Mouse (Mus musculus) spleen, adult 2 months (tissue): ENCODE results near the gene Bub1b. TPM values are rescaled to one million over a fixed set of nuclear protein-coding genes. Genes with fewer than 3 reads are reported as not detected.
"Not testable (repeated sequence)": the region's sequence is repeated elsewhere in the genome, so short reads cannot be mapped to it uniquely, and the experiment has no call there.

Experiments used
- DNase-seq, 2 experiments: peaks; one replicate each; pipeline versions ENCODE4 v3.0.0 to v3.0.0-alpha.2; 2012 to 2021; ENCODE audit warnings: low spot score in 2 of 2, low read depth in 1 of 2
- H3K27ac ChIP-seq: fragments of 200-500 bp; 2 replicates; pipeline ENCODE4 v1.5.1; 2012; ENCODE audit warnings: low read length, inconsistent platforms; ENCODE audit not compliant: insufficient read depth
- H3K27me3 ChIP-seq: fragments of 200-500 bp; 2 replicates; pipeline ENCODE4 v1.6.1; 2012; ENCODE audit warnings: mild to moderate bottlenecking, moderate library complexity, low read length, inconsistent platforms; ENCODE audit not compliant: control insufficient read depth, insufficient read depth
- H3K36me3 ChIP-seq: fragments of 200-500 bp; 2 replicates; pipeline ENCODE4 v1.6.1; 2012; ENCODE audit warnings: mild to moderate bottlenecking, low read length, inconsistent platforms; ENCODE audit not compliant: control insufficient read depth, insufficient read depth
- H3K4me1 ChIP-seq: fragments of 200-500 bp; 2 replicates; pipeline ENCODE4 v1.6.1; 2011; ENCODE audit warnings: inconsistent platforms; ENCODE audit not compliant: control insufficient read depth, insufficient read depth, insufficient read length
- H3K4me3 ChIP-seq: fragments of 200-500 bp; 2 replicates; pipeline ENCODE4 v1.5.1; 2011; ENCODE audit warnings: mild to moderate bottlenecking, inconsistent platforms; ENCODE audit not compliant: insufficient read depth, insufficient read length; ENCODE audit errors: extremely low read depth
- CTCF ChIP-seq: fragments of 200-500 bp; IDR thresholded peaks from 2 replicates; pipeline ENCODE4 v1.5.1; 2011; ENCODE audit warnings: mild to moderate bottlenecking, inconsistent platforms; ENCODE audit not compliant: insufficient read depth, insufficient read length, insufficient replicate concordance; ENCODE audit errors: extremely low read depth
- POLR2A ChIP-seq: fragments of 200-500 bp; IDR thresholded peaks from 2 replicates; pipeline ENCODE4 v1.6.1; 2011; ENCODE audit warnings: low read depth, low read length, inconsistent platforms
- WGBS: fragments of 180-500 bp; shearing (Covaris S2); methylation state at CpG from one replicate; pipeline ENCODE4 v1.1.7; 2018; 5-methylcytosine and 5-hydroxymethylcytosine counted together
- polyA plus RNA-seq: library from polyadenylated mRNA; depleted of rRNA; stranded (reverse); fragments of >200 nt; gene quantifications from 2 replicates; pipeline ENCODE4 v1.2.3, GENCODE M21; 2012

The Bub1b gene
- polyA plus RNA-seq, 1 experiment: 5.0 TPM

- no peak overlapping the region for H3K4me3 ChIP-seq
- peak; percentile 37 to 47 for DNase-seq
- peak overlapping the region; percentile 39 for H3K27ac ChIP-seq
- TF ChIP-seq POLR2A (no peak), CTCF (no peak)
- peaks cover 1% of the 10 kb centered on the region; the same call in 1 of the 2 replicates for H3K36me3 ChIP-seq
- H3K4me1 ChIP-seq: peaks cover 18% of the 10 kb centered on the region; the same call in 1 of the 2 replicates
- WGBS: 55% methylated on average over 8 of the region's 8 CpGs
- no peaks in the 10 kb centered on the region for H3K27me3 ChIP-seq
Measured at GRCm38 (mm10) chr2:118638686-118639085, 40.7 kb downstream of the Bub1b start.

- no peak overlapping the region for H3K4me3 ChIP-seq
- peaks cover 18% of the 10 kb centered on the region; the same call in 1 of the 2 replicates for H3K4me1 ChIP-seq
- 0 out of 2 replicates have a peak overlapping the region, but pooled peaks have one; percentile 4 for H3K27ac ChIP-seq
- no peaks in the 10 kb centered on the region for H3K27me3 ChIP-seq
- TF ChIP-seq CTCF (peak; percentile 2; the same call in 1 of the 2 replicates), POLR2A (no peak)
- DNase-seq: no peak
- no peaks in the 10 kb centered on the region for H3K36me3 ChIP-seq
- 87% methylated on average over 2 of the region's 2 CpGs for WGBS
Measured at GRCm38 (mm10) chr2:118641147-118641546, 43.1 kb downstream of the Bub1b start.

DNA sequence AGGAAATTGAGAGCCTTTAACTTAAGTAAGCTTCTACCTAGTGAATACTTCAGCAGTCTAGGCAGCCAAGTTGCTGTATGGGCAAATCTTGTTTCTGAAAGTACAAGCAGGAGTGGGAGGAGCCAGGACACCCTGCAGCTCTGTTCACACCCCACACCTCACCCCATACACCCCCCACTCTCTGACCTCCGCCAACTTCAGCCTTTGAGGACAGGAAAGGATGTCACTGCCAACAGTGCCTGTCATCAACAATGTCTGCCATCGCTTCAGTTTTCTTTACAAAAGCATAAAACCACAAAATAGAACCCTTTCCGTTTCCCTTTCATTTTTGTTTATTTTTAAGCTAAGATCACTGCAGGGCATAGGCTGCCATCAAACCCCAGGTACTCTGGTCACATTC, 44.4 kb downstream of the Bub1b start:
- peak; percentile 63 to 64 for DNase-seq

DNA sequence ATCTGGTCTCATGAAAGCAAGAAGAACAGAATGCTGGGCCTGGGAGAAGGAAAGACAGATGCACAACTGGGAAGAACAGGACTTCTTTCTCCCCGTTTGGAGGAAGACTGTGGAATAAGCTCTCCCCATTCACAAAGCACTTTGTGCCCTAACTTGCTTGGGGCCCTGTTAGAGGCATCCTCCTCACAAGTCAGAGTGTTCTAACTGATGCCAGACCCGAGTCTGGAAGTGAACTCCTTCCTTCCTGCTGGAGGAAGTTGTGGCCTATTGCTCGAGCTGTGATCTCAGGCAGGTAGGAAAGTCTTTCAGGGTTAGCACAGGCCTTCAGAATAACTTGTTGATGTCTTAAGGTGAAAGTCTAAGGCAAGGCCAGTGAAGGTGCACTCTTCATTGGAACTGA, 44.9 kb downstream of the Bub1b start:
- Histone ChIP-seq H3K4me1 (peaks cover 18% of the 10 kb centered on the region; the same call in 1 of the 2 replicates), H3K36me3 (no peaks in the 10 kb centered on the region), H3K27me3 (no peaks in the 10 kb centered on the region), H3K4me3 (no peak overlapping the region), H3K27ac (peak overlapping the region; percentile 74)
- no peak for DNase-seq
- 16% methylated on average over 3 of the region's 3 CpGs for WGBS
- TF ChIP-seq POLR2A (no peak), CTCF (no peak)

More for the DNA sequence above, 44.4 kb downstream of the Bub1b start:
- no peaks in the 10 kb centered on the region for H3K27me3 ChIP-seq
- peak overlapping the region; percentile 74 for H3K27ac ChIP-seq
- H3K4me3 ChIP-seq: no peak overlapping the region
- peaks cover 18% of the 10 kb centered on the region; the same call in 1 of the 2 replicates for H3K4me1 ChIP-seq
- H3K36me3 ChIP-seq: no peaks in the 10 kb centered on the region
- 12% methylated on average over 3 of the region's 3 CpGs for WGBS
- TF ChIP-seq CTCF (no peak), POLR2A (no peak)

DNA sequence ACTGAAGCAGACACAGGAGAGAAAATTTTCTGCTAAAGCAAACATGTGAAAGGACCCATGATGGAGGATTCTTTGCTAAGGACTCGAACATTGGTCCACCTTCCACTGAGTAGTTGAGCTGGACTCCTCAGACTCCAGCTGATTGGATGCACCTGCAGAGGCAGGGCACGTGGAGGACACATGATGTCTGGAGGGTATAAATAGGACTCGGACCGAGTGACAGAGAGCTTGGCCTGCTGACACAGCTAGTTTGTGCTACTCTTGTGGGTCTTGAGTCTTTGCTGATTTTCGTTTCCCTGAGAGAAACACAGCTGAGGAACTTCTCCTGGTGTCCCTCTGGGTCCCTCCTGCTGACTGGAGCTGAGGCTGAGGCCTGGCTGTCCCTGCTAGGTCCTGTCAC, 48.7 kb downstream of the Bub1b start:
- no peak overlapping the region for H3K27ac ChIP-seq
- no peaks in the 10 kb centered on the region for H3K27me3 ChIP-seq
- no peaks in the 10 kb centered on the region for H3K36me3 ChIP-seq
- no peak for TF ChIP-seq POLR2A
- no peak for TF ChIP-seq CTCF
- no peak overlapping the region for H3K4me3 ChIP-seq
- no peak for DNase-seq
- H3K4me1 ChIP-seq: peaks cover 15% of the 10 kb centered on the region; the same call in 1 of the 2 replicates
- WGBS: 83% methylated on average over 5 of the region's 5 CpGs

GRCm38 (mm10) chr2:118650697-118651096, 52.7 kb downstream of the Bub1b start:
- H3K36me3 ChIP-seq, H3K27me3 ChIP-seq, H3K4me1 ChIP-seq, H3K4me3 ChIP-seq: not testable (repeated sequence)
- DNase-seq: peak in 1 of 2 experiments; percentile 30
- H3K27ac ChIP-seq: peak overlapping the region; percentile 36; the same call in 1 of the 2 replicates
- 10% methylated on average over 2 of the region's 2 CpGs for WGBS

GRCm38 (mm10) chr2:118656688-118657281, 58.8 kb downstream of the Bub1b start:
- H3K4me1 ChIP-seq: peaks cover 17% of the 10 kb centered on the region; the same call in 1 of the 2 replicates
- no peak overlapping the region for H3K27ac ChIP-seq

More at GRCm38 (mm10) chr2:118656688-118657281, 58.8 kb downstream of the Bub1b start:
- 36% methylated on average over 3 of the region's 3 CpGs for WGBS
- Histone ChIP-seq H3K36me3 (no peaks in the 10 kb centered on the region), H3K4me3 (no peak overlapping the region), H3K27me3 (no peaks in the 10 kb centered on the region)
- no peak for TF ChIP-seq CTCF
- no peak for TF ChIP-seq POLR2A
- no peak for DNase-seq
